Mouse (Mus musculus) ES-E14 (cell line): Measurements from ENCODE around the gene Vegfd.

Source experiments
- CHD2 ChIP-seq: IDR thresholded peaks from 2 replicates; pipeline ENCODE4 v1.6.1; 2014; ENCODE audit warnings: mild to moderate bottlenecking, low read depth, low read length, inconsistent platforms
- MAFK ChIP-seq: IDR thresholded peaks from 2 replicates; pipeline ENCODE4 v1.6.1; 2014; ENCODE audit warnings: mild to moderate bottlenecking, low read depth, low read length, inconsistent platforms; ENCODE audit not compliant: insufficient read depth

GRCm38 (mm10) chrX:164405080-164405649 lies 32.0 kb downstream of the Vegfd start:
- TF ChIP-seq MAFK (no peak), CHD2 (no peak)
